Mouse (Mus musculus): ENCODE measurements around the gene Gal3st1. TPM values are rescaled to one million over a fixed set of nuclear protein-coding genes. Genes with fewer than 3 reads are reported as not detected.

Gene Gal3st1
- total RNA-seq, 2 experiments from 2014 or later: 9.2 to 9.9 TPM

DNA sequence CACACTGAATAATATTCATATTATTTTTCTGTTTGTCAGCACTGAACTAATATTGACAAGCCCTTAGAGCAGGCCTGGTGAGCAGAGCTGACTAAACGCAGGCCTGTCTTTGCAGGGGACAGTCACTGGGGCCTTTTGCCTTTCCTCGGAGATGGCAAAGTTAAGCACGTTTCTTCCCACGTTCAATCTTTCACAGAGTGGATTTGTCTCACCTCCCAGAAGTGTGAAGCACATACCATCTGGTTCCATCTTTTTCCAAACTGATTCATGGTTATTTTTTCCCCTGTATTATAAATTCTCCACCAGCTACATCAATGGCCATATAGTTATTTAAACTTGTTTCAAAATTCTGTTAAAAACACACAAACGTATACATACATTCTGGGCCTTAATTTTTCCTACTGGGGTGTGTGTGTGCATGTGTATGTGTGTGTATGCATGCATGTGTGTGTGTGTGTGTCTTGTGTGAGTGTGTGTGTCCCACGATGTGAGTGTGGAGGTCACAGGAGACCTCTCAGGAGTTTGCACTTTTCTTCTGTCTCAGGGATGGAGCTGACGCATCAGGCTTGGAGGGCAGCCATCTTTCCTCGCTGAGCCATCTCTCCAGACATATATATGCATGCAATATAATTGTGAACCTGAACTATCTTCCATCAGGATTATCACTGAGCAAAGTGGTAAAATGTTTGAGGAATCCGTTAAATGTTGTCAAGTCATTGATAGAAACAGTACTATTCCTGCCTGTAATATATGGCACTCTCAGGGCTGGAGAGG is 44.3 kb downstream of the Gal3st1 start:
- peak in 1 of 2 experiments; percentile 17 for DNase-seq (ENCODE audit: extremely low spot score in 1 of 2, low spot score in 2 of 2)
- intact Hi-C loops (cut with DNase I): no loop called here

GRCm38 (mm10) chr11:4029343-4029742 is 45.9 kb downstream of the Gal3st1 start:
- no peak for DNase-seq (ENCODE audit: extremely low spot score in 1 of 2, low spot score in 2 of 2)
- intact Hi-C loops (cut with DNase I): no loop called here

- intact Hi-C loops (cut with DNase I): no loop called here
- no peak for DNase-seq (ENCODE audit: extremely low spot score in 1 of 2, low spot score in 2 of 2)
These were observed 47.9 kb downstream of the Gal3st1 start, which contains the start of gene Sec14l4 for GRCm38 (mm10) chr11:4031126-4031941. Gene Sec14l4, plus strand, starts transcription at chr11:4031462.

DNA sequence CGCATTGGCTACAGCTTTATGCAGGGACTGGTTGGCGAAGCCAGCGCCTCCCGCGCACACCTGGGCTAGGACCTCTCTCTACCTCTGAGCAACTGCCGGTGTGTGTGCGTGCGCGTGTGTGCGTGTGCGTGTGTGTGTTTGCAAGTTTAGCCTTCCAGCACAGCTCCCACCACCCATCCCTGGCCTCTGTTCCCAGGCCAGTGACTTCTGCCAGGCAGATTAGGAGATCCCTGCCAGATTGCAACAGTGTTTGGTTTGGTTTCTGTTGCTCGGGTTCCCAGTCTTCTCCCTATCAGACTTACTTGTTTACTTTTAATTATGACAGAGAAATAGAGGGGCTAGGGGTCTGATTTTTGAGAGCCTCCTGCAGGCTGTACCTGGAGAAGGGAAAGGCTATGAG is 48.5 kb downstream of the Gal3st1 start:
- intact Hi-C loops (cut with DNase I): no loop called here
- DNase-seq (ENCODE audit: extremely low spot score in 1 of 2, low spot score in 2 of 2): no peak

DNA sequence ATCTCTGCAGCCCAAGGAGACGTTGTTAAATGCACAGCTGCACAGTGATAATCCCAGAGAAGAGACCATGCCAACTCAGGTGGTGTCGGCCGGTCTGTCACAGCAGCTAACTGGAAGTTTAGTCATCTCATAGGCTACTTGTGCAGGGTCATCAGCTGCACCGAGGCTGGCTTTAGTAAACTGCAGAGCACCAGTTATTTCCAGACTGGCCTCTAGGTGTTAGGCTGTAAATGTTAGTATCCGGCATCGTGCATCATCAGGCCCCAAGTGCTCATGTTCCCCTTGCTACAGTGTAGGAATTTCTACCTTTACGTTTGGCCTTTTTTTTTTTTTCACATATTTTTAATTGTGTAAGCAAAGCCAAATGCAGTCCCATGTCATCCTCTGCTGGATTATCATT is 50.0 kb downstream of the Gal3st1 start:
- no peak for DNase-seq (ENCODE audit: extremely low spot score in 1 of 2, low spot score in 2 of 2)
- intact Hi-C loops (cut with DNase I): no loop called here

DNA sequence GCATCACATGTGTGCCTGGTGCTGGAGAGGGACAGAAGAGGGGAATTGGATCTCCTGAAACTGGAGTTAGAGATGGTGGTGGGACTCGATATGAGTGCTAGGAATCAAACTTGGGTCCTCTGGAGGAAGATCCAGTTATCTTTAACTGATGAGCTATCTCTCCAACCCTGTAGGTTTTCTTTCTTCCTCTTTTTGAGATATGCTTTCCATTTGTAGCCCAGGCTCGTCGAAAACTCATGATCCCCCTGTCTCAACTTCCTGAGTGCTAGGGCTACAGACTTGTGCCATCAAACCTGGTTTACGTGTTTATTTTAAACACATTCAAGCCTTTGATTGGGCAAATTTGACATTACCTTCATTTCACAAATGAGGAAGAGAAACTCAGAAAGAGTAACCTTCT is 50.7 kb downstream of the Gal3st1 start:
- intact Hi-C loops (cut with DNase I): no loop called here
- DNase-seq (ENCODE audit: extremely low spot score in 1 of 2, low spot score in 2 of 2): no peak

- DNase-seq (ENCODE audit: extremely low spot score in 1 of 2, low spot score in 2 of 2): no peak
- intact Hi-C loops (cut with DNase I): no loop called here
These were observed 51.9 kb downstream of the Gal3st1 start for GRCm38 (mm10) chr11:4035116-4035892.

- intact Hi-C loops (cut with DNase I): no loop called here
- no peak for DNase-seq (ENCODE audit: extremely low spot score in 1 of 2, low spot score in 2 of 2)
These were observed 52.5 kb downstream of the Gal3st1 start for GRCm38 (mm10) chr11:4035916-4036315.

DNA sequence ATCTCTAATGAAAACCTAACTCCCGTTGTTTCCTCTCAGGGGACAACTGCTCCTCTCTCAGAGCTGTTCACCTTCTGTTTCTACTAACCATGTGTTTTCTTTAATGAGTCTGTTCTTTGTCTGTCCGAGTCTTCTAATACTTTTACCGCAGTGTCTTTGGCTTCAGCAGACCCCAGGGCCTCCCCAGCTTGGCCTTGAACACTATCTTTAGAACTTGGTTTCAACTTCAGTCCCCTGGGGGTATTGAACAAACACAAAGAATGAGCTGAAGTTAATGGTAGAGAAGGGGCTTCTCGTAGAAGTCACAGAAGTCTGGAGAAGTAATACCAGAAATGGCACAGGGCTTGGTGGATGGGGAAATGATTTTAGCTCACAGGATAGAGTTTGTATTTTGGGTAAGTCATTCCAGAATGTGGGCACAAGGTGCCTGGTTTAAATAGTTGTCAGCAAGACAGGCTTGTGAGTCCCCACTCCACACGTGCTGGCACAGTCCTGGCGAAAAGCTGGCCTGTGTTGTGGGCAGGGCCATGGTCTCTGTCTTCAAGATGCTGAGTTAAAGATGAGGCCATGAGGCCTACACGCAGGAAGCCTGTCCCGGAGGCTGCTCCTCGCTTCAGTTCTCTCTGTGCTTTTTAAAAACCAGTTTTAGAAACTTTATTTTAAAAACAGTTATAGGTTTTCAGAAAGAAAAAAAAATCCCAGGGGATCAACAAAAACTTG is 53.1 kb downstream of the Gal3st1 start:
- DNase-seq (ENCODE audit: extremely low spot score in 1 of 2, low spot score in 2 of 2): no peak
- intact Hi-C loops (cut with DNase I): no loop called here

- intact Hi-C loops (cut with DNase I): no loop called here
- DNase-seq (ENCODE audit: extremely low spot score in 1 of 2, low spot score in 2 of 2): no peak
These were observed 56.5 kb downstream of the Gal3st1 start for GRCm38 (mm10) chr11:4039951-4040350.

- intact Hi-C loops (cut with DNase I): no loop called here
- DNase-seq (ENCODE audit: extremely low spot score in 1 of 2, low spot score in 2 of 2): no peak
These were observed 57.7 kb downstream of the Gal3st1 start for GRCm38 (mm10) chr11:4041123-4041625.

DNA sequence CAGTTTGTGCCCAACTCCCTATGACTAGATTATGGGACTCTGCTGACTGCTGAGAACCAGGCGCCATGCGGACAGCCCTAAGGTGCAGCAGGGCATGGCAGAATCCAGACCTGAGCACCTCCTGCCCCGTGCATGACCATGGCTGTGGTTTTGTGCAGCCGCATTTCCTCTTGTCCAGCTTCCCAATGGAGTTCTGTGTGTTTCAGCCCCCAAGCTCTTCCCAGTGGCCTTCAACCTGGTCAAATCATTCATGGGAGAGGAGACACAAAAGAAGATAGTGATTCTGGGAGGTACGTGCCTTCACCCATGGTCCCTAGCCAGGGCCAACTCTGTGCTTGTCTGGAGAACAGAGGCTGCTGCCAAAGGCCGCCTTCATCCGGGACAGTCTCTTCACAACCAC is 59.6 kb downstream of the Gal3st1 start:
- intact Hi-C loops (cut with DNase I): no loop called here
- peak in 1 of 2 experiments; percentile 13 for DNase-seq (ENCODE audit: extremely low spot score in 1 of 2, low spot score in 2 of 2)

DNA sequence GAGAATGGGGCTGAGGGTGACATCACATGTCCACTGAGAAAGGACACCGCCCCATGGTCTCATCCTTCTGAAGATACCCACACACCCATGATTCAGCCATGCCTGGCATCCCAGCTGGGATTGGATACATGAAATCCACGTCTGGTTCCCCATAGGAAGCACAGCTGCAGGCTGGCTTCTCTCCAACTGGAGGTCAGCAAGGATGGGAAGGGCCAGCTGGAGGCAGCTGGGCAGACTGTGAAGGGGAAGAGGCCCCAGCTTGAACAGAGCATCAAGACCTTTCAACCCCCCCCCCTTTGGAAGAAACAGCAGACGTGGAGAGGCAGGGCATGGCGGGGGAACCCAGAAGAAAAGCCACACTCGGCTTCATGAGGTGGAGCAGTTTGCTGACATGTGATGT is 63.1 kb downstream of the Gal3st1 start:
- intact Hi-C loops (cut with DNase I): no loop called here
- DNase-seq (ENCODE audit: extremely low spot score in 1 of 2, low spot score in 2 of 2): peak in 1 of 2 experiments; percentile 13

GRCm38 (mm10) chr11:4047766-4048165 is 64.3 kb downstream of the Gal3st1 start:
- DNase-seq (ENCODE audit: extremely low spot score in 1 of 2, low spot score in 2 of 2): no peak
- intact Hi-C loops (cut with DNase I): no loop called here

DNA sequence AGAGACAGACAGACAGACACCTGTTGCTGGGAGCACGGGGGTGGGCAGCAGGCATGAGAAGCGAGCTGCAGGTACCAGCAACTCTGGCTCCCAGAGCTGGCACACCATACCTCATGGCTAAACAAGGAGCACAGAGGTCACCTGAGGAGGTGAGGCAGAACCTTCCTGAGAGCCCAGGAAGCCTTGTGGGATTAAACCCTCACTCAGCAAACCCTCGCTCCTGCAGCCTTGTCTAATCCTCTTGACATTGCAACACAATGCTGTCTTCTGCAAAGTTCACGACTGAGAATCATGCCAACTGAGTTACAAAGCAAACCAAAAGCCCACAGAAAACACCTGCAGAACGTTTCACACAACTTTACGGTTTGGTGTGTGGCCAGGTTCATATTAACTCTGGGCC is 65.0 kb downstream of the Gal3st1 start:
- intact Hi-C loops (cut with DNase I): no loop called here
- DNase-seq (ENCODE audit: extremely low spot score in 1 of 2, low spot score in 2 of 2): peak in 1 of 2 experiments; percentile 13
